Mouse (Mus musculus) intestine, embryonic 14.5 days (tissue): Measurements from ENCODE around the gene Arhgap17. TPM values are rescaled to one million over a fixed set of nuclear protein-coding genes. Genes with fewer than 3 reads are reported as not detected.

Experiments used
- ATAC-seq: fragments of 200-750 bp; cut with Nextera tagmentation; replicated peaks from 2 replicates; pipeline ENCODE4 v1.8.0; 2017; ENCODE audit warnings: low read depth, moderate number of reproducible peaks, moderate TSS enrichment, moderate library complexity; ENCODE audit not compliant: low FRiP score, low TSS enrichment
- DNase-seq: peaks from one replicate; pipeline ENCODE4 v3.0.0-alpha.2; 2018; ENCODE audit warnings: low spot score
- H3K27ac ChIP-seq: fragments of 300-500 bp; sonication (generic); 2 replicates; pipeline ENCODE4 v1.5.1; 2014; ENCODE audit warnings: low read depth, mild to moderate bottlenecking, control low read depth
- H3K27me3 ChIP-seq: fragments of 300-500 bp; sonication (generic); replicated peaks from 2 replicates; pipeline ENCODE4 v1.6.1; 2014; ENCODE audit warnings: low read length, control low read depth; ENCODE audit not compliant: control insufficient read depth, insufficient read depth
- H3K36me3 ChIP-seq: fragments of 300-500 bp; sonication (generic); 2 replicates; pipeline ENCODE4 v1.6.1; 2014; ENCODE audit warnings: low read length, control low read depth; ENCODE audit not compliant: control insufficient read depth, insufficient read depth
- H3K4me1 ChIP-seq: fragments of 300-500 bp; sonication (generic); replicated peaks from 2 replicates; pipeline ENCODE4 v1.6.1; 2014; ENCODE audit warnings: low read length, control low read depth, mixed read lengths; ENCODE audit not compliant: control insufficient read depth, insufficient read depth
- H3K4me2 ChIP-seq: fragments of 300-500 bp; sonication (generic); 2 replicates; pipeline ENCODE4 v1.6.1; 2014; ENCODE audit warnings: low read length
- H3K4me3 ChIP-seq: fragments of 300-500 bp; sonication (generic); 2 replicates; pipeline ENCODE4 v1.5.1; 2014; ENCODE audit warnings: low read depth, low read length, control low read depth, mixed read lengths
- H3K9ac ChIP-seq: fragments of 300-500 bp; sonication (generic); 2 replicates; pipeline ENCODE4 v1.6.1; 2014; ENCODE audit warnings: mild to moderate bottlenecking, low read length
- H3K9me3 ChIP-seq: fragments of 300-500 bp; sonication (generic); 2 replicates; pipeline ENCODE4 v1.6.1; 2016; ENCODE audit warnings: low read length, control low read depth; ENCODE audit not compliant: control insufficient read depth
- WGBS: fragments of 180-500 bp; shearing (Covaris S2); extraction: QIAGEN DNeasy Blood & Tissue Kit; methylation state at CpG from one replicate; pipeline ENCODE4 v1.1.7; 2014; 5-methylcytosine and 5-hydroxymethylcytosine counted together
- polyA plus RNA-seq: library from polyadenylated mRNA; unstranded; fragments of >200 nt; fragmentation: Nextera tagmentation; extraction: Ambion mirVana; gene quantifications from 2 replicates; pipeline ENCODE4 v1.2.1, GENCODE M21; 2014

The Arhgap17 gene
- polyA plus RNA-seq, 1 experiment from 2014 or later: 28.9 TPM

DNA sequence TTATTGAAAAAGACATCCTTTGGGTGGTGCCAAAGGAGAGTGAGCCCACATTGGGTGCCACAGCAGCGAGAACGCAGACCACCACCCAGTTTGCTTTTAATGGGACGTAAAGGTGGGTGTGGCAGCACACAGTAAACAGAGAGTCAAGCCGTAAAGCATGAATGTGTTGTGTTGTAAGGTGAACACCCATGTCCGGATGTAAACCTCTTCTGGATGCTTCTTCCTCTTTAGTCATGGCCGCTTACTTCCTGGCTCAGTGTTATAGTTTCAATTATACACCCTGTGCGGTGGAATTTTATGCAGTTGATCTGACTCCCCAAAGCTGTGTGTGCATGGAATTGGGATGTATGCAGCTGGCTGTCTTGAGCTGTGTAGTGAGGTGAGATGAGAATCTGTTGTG is 127.5 kb downstream of the Arhgap17 start:
- no peak for DNase-seq
- Histone ChIP-seq H3K9me3 (no peaks in the 10 kb centered on the region), H3K9ac (no peak overlapping the region), H3K27me3 (no peaks in the 10 kb centered on the region), H3K27ac (no peak overlapping the region), H3K4me3 (no peak overlapping the region), H3K36me3 (no peaks in the 10 kb centered on the region), H3K4me2 (no peak overlapping the region), H3K4me1 (no peaks in the 10 kb centered on the region)
- 75% methylated on average over 7 of the region's 7 CpGs for WGBS
- ATAC-seq: no peak

DNA sequence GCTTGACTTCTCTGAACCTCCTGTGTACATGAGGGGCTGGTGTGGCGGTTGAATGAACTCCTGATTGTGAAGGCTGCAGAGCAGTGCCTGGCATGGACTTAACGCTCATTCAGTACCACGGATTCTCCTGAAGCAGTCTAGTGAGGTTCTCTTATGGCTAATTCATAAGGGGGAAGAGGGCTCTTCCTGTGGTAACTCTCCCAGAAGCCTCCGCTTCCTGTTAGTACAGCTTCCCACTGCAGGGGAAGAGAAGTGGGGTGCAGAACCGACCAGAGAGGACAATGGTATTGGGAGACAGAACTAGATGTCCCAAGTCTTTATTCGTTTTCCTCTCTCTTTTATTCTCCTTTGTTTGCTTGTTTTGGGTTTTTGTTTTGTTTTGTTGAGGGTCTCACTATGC is 129.7 kb downstream of the Arhgap17 start:
- H3K27ac ChIP-seq: no peak overlapping the region
- DNase-seq (no peak), ATAC-seq (no peak)
- no peaks in the 10 kb centered on the region for H3K9me3 ChIP-seq
- no peaks in the 10 kb centered on the region for H3K4me1 ChIP-seq
- H3K4me2 ChIP-seq: no peak overlapping the region
- 77% methylated on average over 6 of the region's 6 CpGs for WGBS
- H3K9ac ChIP-seq: no peak overlapping the region
- H3K36me3 ChIP-seq: no peaks in the 10 kb centered on the region
- no peaks in the 10 kb centered on the region for H3K27me3 ChIP-seq
- H3K4me3 ChIP-seq: no peak overlapping the region

DNA sequence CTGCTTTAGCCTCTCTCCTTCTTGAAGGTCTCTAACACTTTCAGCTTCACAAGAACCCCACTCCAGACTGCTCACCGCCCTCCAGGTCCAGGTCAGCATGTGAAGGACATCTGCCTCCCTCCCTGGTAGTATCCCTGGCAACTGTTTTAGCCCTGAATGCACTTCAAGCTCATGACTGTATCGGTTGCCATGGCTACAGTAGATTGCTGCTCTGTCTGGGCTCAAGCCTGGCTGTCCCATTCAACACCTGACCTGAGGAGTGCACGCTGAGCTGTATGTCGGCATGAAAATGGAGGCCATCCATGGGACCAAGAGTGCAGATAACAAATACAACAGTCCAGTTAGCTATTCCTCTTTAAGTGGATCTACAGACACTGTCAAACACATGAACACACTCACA is 131.1 kb downstream of the Arhgap17 start:
- H3K9me3 ChIP-seq: no peaks in the 10 kb centered on the region
- H3K4me2 ChIP-seq: no peak overlapping the region
- no peak overlapping the region for H3K27ac ChIP-seq
- H3K4me3 ChIP-seq: no peak overlapping the region
- no peaks in the 10 kb centered on the region for H3K27me3 ChIP-seq
- H3K4me1 ChIP-seq: no peaks in the 10 kb centered on the region
- ATAC-seq (no peak), DNase-seq (no peak)
- no peaks in the 10 kb centered on the region for H3K36me3 ChIP-seq
- no peak overlapping the region for H3K9ac ChIP-seq
- WGBS: 79% methylated on average over 4 of the region's 4 CpGs

DNA sequence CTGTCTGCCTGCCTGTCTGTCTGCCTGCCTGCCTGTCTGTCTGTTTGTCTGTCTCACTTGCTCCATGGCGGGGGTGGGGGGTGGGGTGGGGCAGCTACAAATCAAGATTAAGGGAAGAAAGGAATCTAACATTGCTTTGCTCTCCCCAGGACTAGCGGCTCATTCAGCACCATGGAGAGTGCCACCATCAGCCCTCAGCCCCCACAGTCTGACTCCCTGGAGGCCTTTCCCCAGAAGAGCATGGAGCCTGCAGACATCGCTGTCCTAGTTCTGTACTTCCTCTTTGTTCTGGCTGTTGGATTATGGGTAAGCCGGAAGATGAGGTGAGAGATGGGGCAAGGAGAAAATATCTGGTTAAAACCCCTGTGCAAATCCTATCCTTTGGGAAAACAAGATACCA is 134.3 kb downstream of the Arhgap17 start:
- WGBS: 28% methylated on average over 4 of the region's 4 CpGs
- no peak overlapping the region for H3K4me2 ChIP-seq
- H3K4me1 ChIP-seq: no peaks in the 10 kb centered on the region
- H3K36me3 ChIP-seq: no peaks in the 10 kb centered on the region
- H3K27me3 ChIP-seq: no peaks in the 10 kb centered on the region
- peak; percentile 79 for DNase-seq
- no peak overlapping the region for H3K27ac ChIP-seq
- no peak for ATAC-seq
- no peak overlapping the region for H3K9ac ChIP-seq
- no peaks in the 10 kb centered on the region for H3K9me3 ChIP-seq
- no peak overlapping the region for H3K4me3 ChIP-seq

Other genes with a start within 250 kb of the Arhgap17 start
- 54.5 and 56.0 TPM in 2 replicates for gene Tnrc6a, start 246.0 kb downstream of the Arhgap17 start, polyA plus RNA-seq
- gene Slc5a11, start 155.1 kb downstream of the Arhgap17 start, polyA plus RNA-seq: 2.9 and 3.2 TPM in 2 replicates
- gene Lcmt1, start 131 bp downstream of the Arhgap17 start, polyA plus RNA-seq: 46.3 and 48.8 TPM in 2 replicates
- gene Aqp8, start 92.4 kb upstream of the Arhgap17 start, polyA plus RNA-seq: 1.1 TPM in 1 of 2 replicates, not detected in the other
- gene Zkscan2, start 130.5 kb upstream of the Arhgap17 start, polyA plus RNA-seq: 2.9 and 3.6 TPM in 2 replicates